Mouse (Mus musculus) lung, adult 2 months (tissue): ENCODE measurements around the gene Abhd8. TPM values are rescaled to one million over a fixed set of nuclear protein-coding genes. Genes with fewer than 3 reads are reported as not detected.

Experiments
- DNase-seq: peaks from one replicate; pipeline ENCODE4 v3.0.0; 2022
- H3K4me1 ChIP-seq: fragments of 200-500 bp; 2 replicates; pipeline ENCODE4 v1.6.1; 2011; ENCODE audit warnings: low read length; ENCODE audit not compliant: control insufficient read depth, insufficient read depth
- H3K4me3 ChIP-seq: fragments of 200-500 bp; replicated peaks from 2 replicates; pipeline ENCODE3; 2011; ENCODE audit warnings: low read depth, mild to moderate bottlenecking, control low read depth, low read length; ENCODE audit errors: extremely low read depth
- CTCF ChIP-seq: fragments of 200-500 bp; IDR thresholded peaks from 2 replicates; pipeline ENCODE4 v1.5.1; 2011; ENCODE audit warnings: mild to moderate bottlenecking, low read length, control low read depth; ENCODE audit not compliant: insufficient read depth
- POLR2A ChIP-seq: fragments of 200-500 bp; IDR thresholded peaks from 2 replicates; pipeline ENCODE4 v1.6.1; 2011; ENCODE audit warnings: low read depth, mild to moderate bottlenecking, control low read depth, low read length, borderline replicate concordance; ENCODE audit errors: extremely low read depth
- WGBS: fragments of 180-500 bp; shearing (Covaris S2); methylation state at CpG from one replicate; pipeline ENCODE4 v1.1.7; 2018; 5-methylcytosine and 5-hydroxymethylcytosine counted together
- polyA plus RNA-seq: library from polyadenylated mRNA; depleted of rRNA; stranded (reverse); fragments of >200 nt; gene quantifications from 2 replicates; pipeline ENCODE4 v1.2.3, GENCODE M21; 2012; rRNA removed

The Abhd8 gene
- polyA plus RNA-seq, 1 experiment = 38.1 TPM

GRCm38 (mm10) chr8:71408231-71408630 is 55.2 kb downstream of the Abhd8 start:
- no peak overlapping the region for H3K4me3 ChIP-seq
- TF ChIP-seq POLR2A (no peak), CTCF (no peak)
- 96% methylated on average over 4 of the region's 4 CpGs for WGBS
- DNase-seq = no peak
- H3K4me1 ChIP-seq = peaks cover 6% of the 10 kb centered on the region; the same call in 1 of the 2 replicates

GRCm38 (mm10) chr8:71407441-71407840 is 56.0 kb downstream of the Abhd8 start:
- 89% methylated on average over 14 of the region's 14 CpGs for WGBS
- Histone ChIP-seq H3K4me3 (no peak overlapping the region), H3K4me1 (peaks cover 6% of the 10 kb centered on the region; the same call in 1 of the 2 replicates)
- no peak for DNase-seq
- no peak for TF ChIP-seq POLR2A
- TF ChIP-seq CTCF = no peak

Other genes with a start within 250 kb of the Abhd8 start
- gene Myo9b, start 190.9 kb downstream of the Abhd8 start, polyA plus RNA-seq = 32.7 and 37.6 TPM in 2 replicates
- 6.4 and 9.8 TPM in 2 replicates for gene Haus8, start 190.7 kb downstream of the Abhd8 start, polyA plus RNA-seq
- gene Use1, start 96.8 kb downstream of the Abhd8 start, polyA plus RNA-seq = 111 and 121 TPM in 2 replicates
- gene Ocel1, start 92.4 kb downstream of the Abhd8 start, polyA plus RNA-seq = 16.9 and 21.1 TPM in 2 replicates
- gene Nr2f6, start 81.7 kb downstream of the Abhd8 start, polyA plus RNA-seq = 133 and 205 TPM in 2 replicates
- 155 and 170 TPM in 2 replicates for gene Ushbp1, start 67.9 kb downstream of the Abhd8 start, polyA plus RNA-seq
- 120 and 145 TPM in 2 replicates for gene Babam1, start 66.8 kb downstream of the Abhd8 start, polyA plus RNA-seq
- 1.4 and 2.2 TPM in 2 replicates for gene Ankle1, start 57.6 kb downstream of the Abhd8 start, polyA plus RNA-seq
- gene Mrpl34, start 1.3 kb upstream of the Abhd8 start, polyA plus RNA-seq = 59.4 and 72.5 TPM in 2 replicates
- gene Dda1, start 5.5 kb upstream of the Abhd8 start, polyA plus RNA-seq = 84.4 and 85.9 TPM in 2 replicates
- gene Ano8, start 22.3 kb upstream of the Abhd8 start, polyA plus RNA-seq = 25.5 and 30.6 TPM in 2 replicates
- 26.0 and 30.4 TPM in 2 replicates for gene Gtpbp3, start 24.4 kb upstream of the Abhd8 start, polyA plus RNA-seq
- 1,109 and 1,564 TPM in 2 replicates for gene Plvap, start 48.1 kb upstream of the Abhd8 start, polyA plus RNA-seq
- 0.42 and 0.49 TPM in 2 replicates for gene Ccdc194, start 62.1 kb upstream of the Abhd8 start, polyA plus RNA-seq
- gene Bst2, start 73.8 kb upstream of the Abhd8 start, polyA plus RNA-seq = 437 and 505 TPM in 2 replicates
- gene Mvb12a, start 79.3 kb upstream of the Abhd8 start, polyA plus RNA-seq = 131 and 132 TPM in 2 replicates
- 18.5 and 25.2 TPM in 2 replicates for gene Tmem221, start 95.2 kb upstream of the Abhd8 start, polyA plus RNA-seq
- gene Nxnl1, start 102.9 kb upstream of the Abhd8 start, polyA plus RNA-seq = 0.09 TPM in 1 of 2 replicates, not detected in the other
- gene Slc27a1, start 105.2 kb upstream of the Abhd8 start, polyA plus RNA-seq = 73.5 and 101 TPM in 2 replicates
- gene Pgls, start 128.5 kb upstream of the Abhd8 start, polyA plus RNA-seq = 140 TPM in 2 replicates
- 4.8 and 5.4 TPM in 2 replicates for gene Fam129c, start 134.0 kb upstream of the Abhd8 start, polyA plus RNA-seq
- gene Colgalt1, start 147.3 kb upstream of the Abhd8 start, polyA plus RNA-seq = 172 and 200 TPM in 2 replicates
- 0.25 and 0.32 TPM in 2 replicates for gene Unc13a, start 208.1 kb upstream of the Abhd8 start, polyA plus RNA-seq
- 56.6 and 72.7 TPM in 2 replicates for gene Jak3, start 212.6 kb upstream of the Abhd8 start, polyA plus RNA-seq
- gene Insl3, start 225.6 kb upstream of the Abhd8 start, polyA plus RNA-seq = 58.5 and 60.7 TPM in 2 replicates
- gene B3gnt3, start 238.1 kb upstream of the Abhd8 start, polyA plus RNA-seq = 25.0 and 31.3 TPM in 2 replicates